Mouse (Mus musculus): ENCODE results near the gene Actn2. TPM values are rescaled to one million over a fixed set of nuclear protein-coding genes. Genes with fewer than 3 reads are reported as not detected.

Actn2 gene
- total RNA-seq, 2 experiments from 2014 or later = 1,714 to 1,786 TPM

GRCm38 (mm10) chr13:12257391-12258380 is 82.9 kb downstream of the Actn2 start, which contains the start of gene Mtr:
TSS of gene Mtr (minus strand) at chr13:12258113.
- DNase-seq = peak; percentile 94 to 98

DNA sequence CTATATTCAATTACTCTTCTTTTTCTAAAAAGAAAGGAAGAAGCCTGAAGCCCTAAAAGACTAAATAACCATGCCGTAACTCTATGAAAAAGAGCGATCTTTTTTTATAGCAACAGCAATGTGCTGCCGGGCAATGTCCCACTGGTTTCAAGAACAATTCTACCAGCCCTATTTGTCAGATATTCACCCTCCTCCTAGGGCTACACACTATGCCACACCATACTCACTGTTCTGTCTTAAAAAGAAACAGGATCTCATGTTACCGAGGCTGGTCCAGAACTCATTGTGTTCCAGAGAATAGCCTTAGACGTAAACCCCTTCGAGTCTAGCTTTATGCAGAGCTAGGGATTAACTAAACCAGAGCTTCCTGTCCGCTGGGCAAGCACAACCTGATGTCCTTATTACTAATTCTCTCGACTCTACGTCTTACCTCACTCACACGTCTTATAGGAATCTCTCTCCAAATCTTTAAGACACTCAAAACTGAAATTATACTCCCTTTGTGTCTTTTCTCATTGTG is 83.6 kb downstream of the Actn2 start:
- no peak for DNase-seq

- no peak for DNase-seq
Observed at GRCm38 (mm10) chr13:12255911-12256705, 84.5 kb downstream of the Actn2 start.

DNA sequence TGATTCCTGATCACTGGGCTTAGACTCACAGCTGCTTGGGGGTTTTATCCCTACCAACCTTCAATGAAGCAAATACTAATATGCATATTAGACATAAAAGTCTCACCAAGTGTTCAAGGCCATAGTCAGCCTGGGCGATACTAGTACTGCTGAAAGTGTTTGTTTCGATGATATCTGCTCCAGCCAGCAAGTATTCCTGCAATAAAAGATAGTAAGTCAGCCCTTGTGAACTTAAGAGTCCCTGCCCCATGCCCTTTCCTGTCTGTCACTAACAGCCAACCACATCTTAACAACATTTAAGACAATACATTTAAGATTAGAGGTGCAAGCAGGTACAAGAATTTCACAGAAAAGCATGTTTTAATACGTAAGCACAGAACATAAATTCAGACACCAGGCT is 90.1 kb downstream of the Actn2 start:
- no peak for DNase-seq

GRCm38 (mm10) chr13:12249195-12249898 is 91.2 kb downstream of the Actn2 start:
- DNase-seq = peak; percentile 16 to 30

GRCm38 (mm10) chr13:12245938-12246337 is 94.6 kb downstream of the Actn2 start:
- no peak for DNase-seq

- peak; percentile 73 for DNase-seq
Observed at GRCm38 (mm10) chr13:12243991-12244390, 96.6 kb downstream of the Actn2 start.

DNA sequence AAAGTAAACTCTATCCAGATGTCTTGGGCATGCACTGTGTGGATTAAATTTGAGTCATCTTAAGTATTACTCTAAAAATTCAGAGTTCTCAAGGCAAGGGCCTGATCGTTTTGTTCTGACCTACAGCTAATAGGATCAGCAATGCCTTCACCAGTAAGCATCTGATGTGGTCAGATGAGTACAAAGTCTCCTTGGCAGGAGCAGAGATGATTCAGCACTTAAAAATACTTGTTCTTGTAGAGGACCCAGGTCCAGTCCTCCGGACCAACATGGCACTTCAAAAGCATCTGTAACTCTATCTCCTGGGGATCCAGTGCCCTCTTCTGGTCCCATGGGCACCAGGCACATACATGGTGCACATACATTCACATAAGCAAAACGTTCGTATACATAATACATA is 108.4 kb downstream of the Actn2 start:
- DNase-seq = no peak

- no peak for DNase-seq
Observed at GRCm38 (mm10) chr13:12228248-12228647, 112.3 kb downstream of the Actn2 start.

- no peak for DNase-seq
Observed at GRCm38 (mm10) chr13:12227606-12228005, 113.0 kb downstream of the Actn2 start.

Other genes with a start within 250 kb of the Actn2 start
- 1,000 to 10,000 TPM in 1 of 2 experiments, 100 to 1,000 TPM in 1; 887 to 1,008 TPM for gene Ryr2, start 233.8 kb downstream of the Actn2 start, total RNA-seq (2021)
- 100 to 1,000 TPM in 1 of 2 experiments, 10 to 100 TPM in 1; 95.0 to 113 TPM for gene Mtr, start 82.6 kb downstream of the Actn2 start, total RNA-seq (2021)
- 10 to 100 TPM; 15.8 to 16.4 TPM for gene Heatr1, start 54.3 kb upstream of the Actn2 start, total RNA-seq (2021)
- gene Lgals8, start 124.2 kb upstream of the Actn2 start, total RNA-seq (2021) = 10 to 100 TPM; 33.8 to 40.0 TPM
- gene Edaradd, start 179.7 kb upstream of the Actn2 start, total RNA-seq (2021) = under 1 TPM; 0.05 to 0.13 TPM
- gene Ero1lb, start 225.1 kb upstream of the Actn2 start, total RNA-seq (2021) = 1 to 10 TPM; 2.5 to 3.3 TPM